Mouse (Mus musculus) limb, embryonic 12.5 days (tissue): ENCODE results near the gene Phldb2. TPM values are rescaled to one million over a fixed set of nuclear protein-coding genes. Genes with fewer than 3 reads are reported as not detected.
A peak's percentile ranks its signal among the peaks of the same experiment; 100 is the strongest.

Experiments used
- ATAC-seq: fragments of 200-750 bp; cut with Nextera tagmentation; 2 replicates; pipeline ENCODE4 v1.8.0; 2017; ENCODE audit warnings: low read depth, moderate TSS enrichment; ENCODE audit not compliant: insufficient number of reproducible peaks, insufficient read depth, low FRiP score, low TSS enrichment
- H3K27ac ChIP-seq: fragments of 300-500 bp; sonication (generic); 2 replicates; pipeline ENCODE4 v1.5.1; 2016; ENCODE audit warnings: mild to moderate bottlenecking, moderate library complexity
- H3K27me3 ChIP-seq: fragments of 300-500 bp; sonication (generic); 2 replicates; pipeline ENCODE4 v1.6.1; 2016; ENCODE audit warnings: mild to moderate bottlenecking, moderate library complexity
- H3K36me3 ChIP-seq: fragments of 300-500 bp; sonication (generic); 2 replicates; pipeline ENCODE4 v1.6.1; 2016; ENCODE audit warnings: mild to moderate bottlenecking, moderate library complexity
- H3K4me1 ChIP-seq: fragments of 300-500 bp; sonication (generic); replicated peaks from 2 replicates; pipeline ENCODE4 v1.6.1; 2016
- H3K4me2 ChIP-seq: fragments of 300-500 bp; sonication (generic); 2 replicates; pipeline ENCODE4 v1.6.1; 2016; ENCODE audit warnings: mild to moderate bottlenecking, moderate library complexity
- H3K4me3 ChIP-seq: fragments of 300-500 bp; sonication (generic); replicated peaks from 2 replicates; pipeline ENCODE4 v1.5.1; 2016; ENCODE audit warnings: mild to moderate bottlenecking
- H3K9ac ChIP-seq: fragments of 300-500 bp; sonication (generic); replicated peaks from 2 replicates; pipeline ENCODE4 v1.6.1; 2016; ENCODE audit warnings: mild to moderate bottlenecking, moderate library complexity
- H3K9me3 ChIP-seq: fragments of 300-500 bp; sonication (generic); 2 replicates; pipeline ENCODE4 v1.6.1; 2016; ENCODE audit warnings: mild to moderate bottlenecking, moderate library complexity
- WGBS: fragments of 180-500 bp; shearing (Covaris S2); methylation state at CpG from one replicate; pipeline ENCODE4 v1.1.7; 2016; 5-methylcytosine and 5-hydroxymethylcytosine counted together
- polyA plus RNA-seq: library from polyadenylated mRNA; unstranded; fragments of >200 nt; fragmentation: Nextera tagmentation; extraction: Ambion mirVana; gene quantifications from 2 replicates; pipeline ENCODE4 v1.2.1, GENCODE M21; 2016

Gene Phldb2
- 75.2 and 82.5 TPM in 2 replicates for polyA plus RNA-seq

GRCm38 (mm10) chr16:45953394-45953793, at the start of gene Phldb2:
Gene Phldb2, minus strand, starts transcription at chr16:45953598.
- Histone ChIP-seq H3K9me3 (no peaks in the 10 kb centered on the region), H3K4me2 (no peak within 1 kb of the TSS), H3K9ac (no peak within 1 kb of the TSS), H3K27ac (no peak within 1 kb of the TSS), H3K36me3 (no peaks in the 10 kb centered on the region), H3K4me3 (no peak within 1 kb of the TSS), H3K27me3 (no peaks in the 10 kb centered on the region), H3K4me1 (peaks cover 4% of the 10 kb centered on the region; the same call in 1 of the 2 replicates)
- WGBS = 81% methylated on average over 4 of the region's 4 CpGs
- no peak for ATAC-seq

- H3K27me3 ChIP-seq = no peaks in the 10 kb centered on the region
- peaks cover 4% of the 10 kb centered on the region; the same call in 1 of the 2 replicates for H3K4me1 ChIP-seq
- WGBS = 82% methylated on average over 10 of the region's 10 CpGs
- no peak overlapping the region for H3K9ac ChIP-seq
- H3K4me2 ChIP-seq = no peak overlapping the region
- H3K9me3 ChIP-seq = no peaks in the 10 kb centered on the region
- H3K36me3 ChIP-seq = no peaks in the 10 kb centered on the region
- H3K27ac ChIP-seq = no peak overlapping the region
- H3K4me3 ChIP-seq = no peak overlapping the region
- no peak for ATAC-seq
These were observed 48.3 kb upstream of the Phldb2 start for GRCm38 (mm10) chr16:46001550-46002166.

- no peak overlapping the region for H3K4me3 ChIP-seq
- H3K4me1 ChIP-seq = peaks cover 4% of the 10 kb centered on the region; the same call in 1 of the 2 replicates
These were observed 47.6 kb upstream of the Phldb2 start for GRCm38 (mm10) chr16:46000976-46001375.

GRCm38 (mm10) chr16:45999374-46000191, 46.2 kb upstream of the Phldb2 start:
- WGBS = 68% methylated on average over 10 of the region's 10 CpGs
- Histone ChIP-seq H3K9ac (no peak overlapping the region), H3K4me2 (no peak overlapping the region), H3K4me3 (no peak overlapping the region), H3K4me1 (peaks cover 4% of the 10 kb centered on the region; the same call in 1 of the 2 replicates), H3K27ac (no peak overlapping the region), H3K9me3 (no peaks in the 10 kb centered on the region), H3K36me3 (no peaks in the 10 kb centered on the region), H3K27me3 (no peaks in the 10 kb centered on the region)
- no peak for ATAC-seq

More at GRCm38 (mm10) chr16:46000976-46001375, 47.6 kb upstream of the Phldb2 start:
- no peak for ATAC-seq
- WGBS = 72% methylated on average over 3 of the region's 3 CpGs
- H3K4me2 ChIP-seq = no peak overlapping the region
- no peak overlapping the region for H3K9ac ChIP-seq
- no peak overlapping the region for H3K27ac ChIP-seq
- H3K9me3 ChIP-seq = no peaks in the 10 kb centered on the region
- H3K27me3 ChIP-seq = no peaks in the 10 kb centered on the region
- H3K36me3 ChIP-seq = no peaks in the 10 kb centered on the region

GRCm38 (mm10) chr16:45998231-45998630, 44.8 kb upstream of the Phldb2 start:
- H3K27ac ChIP-seq = no peak overlapping the region
- no peak overlapping the region for H3K9ac ChIP-seq
- H3K4me2 ChIP-seq = no peak overlapping the region
- no peaks in the 10 kb centered on the region for H3K27me3 ChIP-seq
- no peak overlapping the region for H3K4me3 ChIP-seq
- H3K9me3 ChIP-seq = no peaks in the 10 kb centered on the region
- 77% methylated on average over 7 of the region's 7 CpGs for whole genome bisulfite sequencing
- no peak for ATAC-seq
- no peaks in the 10 kb centered on the region for H3K36me3 ChIP-seq
- peaks cover 4% of the 10 kb centered on the region; the same call in 1 of the 2 replicates for H3K4me1 ChIP-seq

- ATAC-seq = no peak
- no peak overlapping the region for H3K4me2 ChIP-seq
- H3K9me3 ChIP-seq = no peaks in the 10 kb centered on the region
- no peak overlapping the region for H3K9ac ChIP-seq
- no peaks in the 10 kb centered on the region for H3K36me3 ChIP-seq
- WGBS = 44% methylated on average over 10 of the region's 10 CpGs
- no peaks in the 10 kb centered on the region for H3K27me3 ChIP-seq
- no peaks in the 10 kb centered on the region for H3K4me1 ChIP-seq
- H3K27ac ChIP-seq = no peak overlapping the region
- H3K4me3 ChIP-seq = no peak overlapping the region
These were observed 37.7 kb upstream of the Phldb2 start for GRCm38 (mm10) chr16:45990901-45991676.

- Histone ChIP-seq H3K9me3 (no peaks in the 10 kb centered on the region), H3K4me2 (no peak overlapping the region), H3K36me3 (no peaks in the 10 kb centered on the region), H3K27ac (no peak overlapping the region), H3K9ac (no peak overlapping the region), H3K4me3 (no peak overlapping the region), H3K27me3 (no peaks in the 10 kb centered on the region), H3K4me1 (no peaks in the 10 kb centered on the region)
- 86% methylated on average over 1 of the region's 1 CpGs for WGBS
- no peak for ATAC-seq
These were observed 32.8 kb upstream of the Phldb2 start for GRCm38 (mm10) chr16:45986236-45986635.

GRCm38 (mm10) chr16:45984610-45985606, 31.5 kb upstream of the Phldb2 start:
- peak overlapping the region; percentile 32; the same call in 1 of the 2 replicates for H3K27ac ChIP-seq
- no peaks in the 10 kb centered on the region for H3K36me3 ChIP-seq
- 77% methylated on average over 4 of the region's 4 CpGs for WGBS
- H3K4me2 ChIP-seq = no peak overlapping the region
- no peak overlapping the region for H3K4me3 ChIP-seq
- no peak overlapping the region for H3K9ac ChIP-seq
- no peaks in the 10 kb centered on the region for H3K4me1 ChIP-seq
- ATAC-seq = peak; percentile 73; the same call in 1 of the 2 replicates
- no peaks in the 10 kb centered on the region for H3K27me3 ChIP-seq
- no peaks in the 10 kb centered on the region for H3K9me3 ChIP-seq

- Histone ChIP-seq H3K4me2 (no peak overlapping the region), H3K9me3 (no peaks in the 10 kb centered on the region), H3K9ac (no peak overlapping the region), H3K4me3 (no peak overlapping the region), H3K4me1 (peaks cover 4% of the 10 kb centered on the region; the same call in 1 of the 2 replicates), H3K27ac (no peak overlapping the region), H3K27me3 (no peaks in the 10 kb centered on the region), H3K36me3 (no peaks in the 10 kb centered on the region)
- ATAC-seq = no peak
- 89% methylated on average over 1 of the region's 1 CpGs for WGBS
These were observed 22.9 kb upstream of the Phldb2 start for GRCm38 (mm10) chr16:45976251-45976650.

GRCm38 (mm10) chr16:45973959-45974686, 20.7 kb upstream of the Phldb2 start:
- no peak overlapping the region for H3K27ac ChIP-seq
- peaks cover 4% of the 10 kb centered on the region; the same call in 1 of the 2 replicates for H3K4me1 ChIP-seq
- H3K4me2 ChIP-seq = no peak overlapping the region
- H3K36me3 ChIP-seq = no peaks in the 10 kb centered on the region
- no peaks in the 10 kb centered on the region for H3K9me3 ChIP-seq
- peak; percentile 69; the same call in 1 of the 2 replicates for ATAC-seq
- H3K4me3 ChIP-seq = no peak overlapping the region
- 51% methylated on average over 9 of the region's 9 CpGs for WGBS
- H3K9ac ChIP-seq = no peak overlapping the region
- H3K27me3 ChIP-seq = no peaks in the 10 kb centered on the region
